Comparison of ENCODE assay signal across 17 mouse cellular contexts in the genomic region with DNA sequence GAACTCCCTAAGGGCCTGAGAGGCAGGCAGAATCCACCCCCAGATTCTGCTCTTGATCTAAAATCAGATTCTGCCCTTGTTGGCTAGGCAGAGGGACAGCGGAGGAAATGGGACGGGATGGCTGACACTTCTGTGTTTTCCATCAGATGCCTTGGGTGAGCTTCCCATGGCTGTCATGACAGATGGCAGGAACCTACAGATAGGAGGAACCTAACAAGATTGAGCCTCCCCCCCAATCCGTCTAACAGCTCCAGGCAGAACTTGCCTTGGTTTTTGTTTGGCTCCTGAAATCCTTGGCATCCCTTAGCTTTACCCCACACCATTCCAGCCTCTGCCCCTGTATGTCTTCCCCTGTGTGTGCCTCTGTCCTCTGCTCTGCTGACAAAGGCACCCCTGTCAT. TPM values are rescaled to one million over a fixed set of nuclear protein-coding genes. Genes with fewer than 3 reads are reported as not detected.
DNase-seq lines count a peak whose midpoint lies in the region; ATAC-seq and TF ChIP-seq lines count a peak whose summit lies in the region.
"Had no signal": no experiment of that assay in that cellular context is flagged by ENCODE, and none has a peak within 500 bp of the region (broad histone marks: within the 10 kb centered on the region; RNA-seq: fewer than 3 reads in every experiment).

No protein-coding gene starts in this region.

- ATAC-seq in neural tube, embryonic 11.5 days (ENCODE audit: insufficient read depth, low FRiP score, low TSS enrichment) = no peak
- no peak for ATAC-seq in neural tube, embryonic 15.5 days (ENCODE audit: low FRiP score)
- ATAC-seq: forebrain, embryonic 15.5 days; hindbrain, embryonic 16.5 days; inflammation-experienced regulatory T-cells, adult 6 months had no signal

- H3K4me3 ChIP-seq in gastrocnemius, adult 2 months = no peak overlapping the region
- H3K4me3 ChIP-seq in neural tube, embryonic 11.5 days (ENCODE audit: low read depth, low read length) = no peak overlapping the region
- no peak overlapping the region for H3K4me3 ChIP-seq in neural tube, embryonic 15.5 days (replicated peaks)
- H3K4me3 ChIP-seq in ES-Bruce4 (ENCODE audit: low read depth, low read length) = peak overlapping the region; percentile 49
- H3K4me3 ChIP-seq in olfactory bulb, adult 2 months (ENCODE audit: insufficient read depth, low read depth, low read length) = no peak overlapping the region
- H3K4me3 ChIP-seq: forebrain, embryonic 15.5 days; heart, embryonic 13.5 days; hindbrain, embryonic 12.5 days had no signal

- intact Hi-C loops in gastrocnemius, adult 2 months (cut with DNase I) = no loop called here

- DNase-seq in gastrocnemius, adult 2 months = no peak
- DNase-seq in gastrocnemius, postnatal 4 days (ENCODE audit: low spot score in 2 of 2) = no peak
- DNase-seq in neural tube, embryonic 11.5 days (ENCODE audit: low spot score) = peak; percentile 6
- no peak for DNase-seq in embryo, embryonic 10 days (ENCODE audit: low spot score)
- DNase-seq: cerebellum, adult 11-12 months; cerebellum, adult 9-10 months had no signal

- TF ChIP-seq EP300 in ES-Bruce4 (IDR thresholded peaks at IDR 0.05; ENCODE audit: insufficient read depth, low read depth, low read length) = no peak

- H3K4me2 ChIP-seq in neural tube, embryonic 11.5 days (ENCODE audit: low read depth) = no peak overlapping the region
- H3K4me2 ChIP-seq in neural tube, embryonic 15.5 days = no peak overlapping the region
- H3K4me2 ChIP-seq: forebrain, embryonic 15.5 days; heart, embryonic 13.5 days; hindbrain, embryonic 12.5 days had no signal

- no peaks in the 10 kb centered on the region for H3K36me3 ChIP-seq in neural tube, embryonic 11.5 days (ENCODE audit: control insufficient read depth, insufficient read depth, low read length)
- no peaks in the 10 kb centered on the region for H3K36me3 ChIP-seq in neural tube, embryonic 15.5 days
- H3K36me3 ChIP-seq in ES-Bruce4 (ENCODE audit: control insufficient read depth, insufficient read depth, low read length, poor library complexity, severe bottlenecking) = no peaks in the 10 kb centered on the region
- H3K36me3 ChIP-seq: forebrain, embryonic 15.5 days; heart, embryonic 13.5 days; hindbrain, embryonic 12.5 days had no signal

- H3K27me3 ChIP-seq in neural tube, embryonic 11.5 days (ENCODE audit: control insufficient read depth, insufficient read depth, low read length) = no peaks in the 10 kb centered on the region
- no peaks in the 10 kb centered on the region for H3K27me3 ChIP-seq in neural tube, embryonic 15.5 days (replicated peaks)
- no peaks in the 10 kb centered on the region for H3K27me3 ChIP-seq in ES-Bruce4 (ENCODE audit: control insufficient read depth, insufficient read depth, low read length, poor library complexity, severe bottlenecking)
- H3K27me3 ChIP-seq: forebrain, embryonic 15.5 days; heart, embryonic 13.5 days; hindbrain, embryonic 12.5 days had no signal

- WGBS in neural tube, embryonic 11.5 days = 83% methylated on average over 3 of the region's 3 CpGs
- WGBS in neural tube, embryonic 15.5 days = 74% methylated on average over 3 of the region's 3 CpGs
- WGBS in olfactory bulb, adult 2 months = 77% methylated on average over 3 of the region's 3 CpGs

- no peaks in the 10 kb centered on the region for H3K4me1 ChIP-seq in neural tube, embryonic 11.5 days (ENCODE audit: control insufficient read depth, insufficient read depth, low read length)
- H3K4me1 ChIP-seq in neural tube, embryonic 15.5 days = no peaks in the 10 kb centered on the region
- H3K4me1 ChIP-seq in ES-Bruce4 (ENCODE audit: control insufficient read depth, insufficient read depth, low read length) = no peaks in the 10 kb centered on the region
- H3K4me1 ChIP-seq in olfactory bulb, adult 2 months (ENCODE audit: control insufficient read depth, insufficient read depth, low read length) = peaks cover 27% of the 10 kb centered on the region
- H3K4me1 ChIP-seq: heart, embryonic 13.5 days had no signal

- H3K27ac ChIP-seq in gastrocnemius, adult 2 months = peak overlapping the region; percentile 81
- H3K27ac ChIP-seq in neural tube, embryonic 11.5 days (ENCODE audit: low read depth, low read length) = no peak overlapping the region
- H3K27ac ChIP-seq in neural tube, embryonic 15.5 days (replicated peaks) = no peak overlapping the region
- H3K27ac ChIP-seq in ES-Bruce4 (ENCODE audit: insufficient read depth, low read length) = no peak overlapping the region
- 0 out of 2 replicates have a peak overlapping the region, but pooled peaks have one; percentile 16 for H3K27ac ChIP-seq in olfactory bulb, adult 2 months (ENCODE audit: insufficient read depth, low read depth, low read length)
- H3K27ac ChIP-seq: forebrain, embryonic 15.5 days; heart, embryonic 13.5 days; hindbrain, embryonic 12.5 days had no signal

- no peak overlapping the region for H3K9ac ChIP-seq in neural tube, embryonic 11.5 days (ENCODE audit: low read length)
- no peak overlapping the region for H3K9ac ChIP-seq in neural tube, embryonic 15.5 days (replicated peaks)
- peak overlapping the region; percentile 53 for H3K9ac ChIP-seq in ES-Bruce4 (ENCODE audit: low read depth, poor library complexity, severe bottlenecking)
- H3K9ac ChIP-seq: forebrain, embryonic 15.5 days; heart, embryonic 13.5 days; hindbrain, embryonic 12.5 days had no signal

- TF ChIP-seq CTCF in gastrocnemius, adult 2 months (IDR thresholded peaks at IDR 0.05) = no peak
- no peak for TF ChIP-seq CTCF in ES-Bruce4 (IDR thresholded peaks at IDR 0.05; ENCODE audit: low read depth, low read length)
- TF ChIP-seq CTCF in olfactory bulb, adult 2 months (IDR thresholded peaks at IDR 0.05; ENCODE audit: insufficient read depth, low read depth, low read length) = no peak

- H3K9me3 ChIP-seq in neural tube, embryonic 11.5 days (ENCODE audit: control insufficient read depth, low read length) = no peaks in the 10 kb centered on the region
- no peaks in the 10 kb centered on the region for H3K9me3 ChIP-seq in neural tube, embryonic 15.5 days (replicated peaks)
- H3K9me3 ChIP-seq in ES-Bruce4 (replicated peaks; ENCODE audit: control insufficient read depth, insufficient read depth, low read length, poor library complexity, severe bottlenecking) = no peaks in the 10 kb centered on the region
- H3K9me3 ChIP-seq: forebrain, embryonic 15.5 days; heart, embryonic 13.5 days; hindbrain, embryonic 12.5 days had no signal

- TF ChIP-seq POLR2A in ES-Bruce4 (IDR thresholded peaks at IDR 0.05; ENCODE audit: insufficient read depth, low read length) = no peak
- no peak for TF ChIP-seq POLR2A in olfactory bulb, adult 2 months (IDR thresholded peaks at IDR 0.05; ENCODE audit: insufficient read depth, low read depth, low read length)

RNA-seq across cellular contexts. Expression of gene Zcchc14, which starts 22.5 kb away (rescaled TPM):
- total RNA-seq in gastrocnemius, adult 2 months (2021) = 10 to 100 TPM; 18.8 to 22.3 TPM
- total RNA-seq in gastrocnemius, postnatal 4 days (2021) = 10 to 100 TPM; 43.9 to 44.6 TPM
- 21.3 and 23.3 TPM in 2 replicates for polyA plus RNA-seq in neural tube, embryonic 11.5 days (2014; fragmentation: Nextera tagmentation; extraction: Ambion mirVana)
- 16.7 and 21.3 TPM in 2 replicates for polyA plus RNA-seq in neural tube, embryonic 15.5 days (2015; fragmentation: Nextera tagmentation; extraction: Ambion mirVana)
- polyA plus RNA-seq in ES-Bruce4 (2011; ENCODE audit: insufficient read depth, insufficient read length, low read depth, missing spikeins) = 38.1 and 39.9 TPM in 2 replicates
- not detected in 2 replicates for polyA plus RNA-seq in olfactory bulb, adult 2 months (2012; ENCODE audit: insufficient read depth, insufficient read length, low replicate concordance, missing spikeins)
- total RNA-seq: CH12.LX had no signal

RNA-seq across cellular contexts. Expression of gene Jph3, which starts 54.3 kb away (rescaled TPM):
- not detected for total RNA-seq in gastrocnemius, adult 2 months (2021)
- under 1 TPM; 0.12 to 0.16 TPM for total RNA-seq in gastrocnemius, postnatal 4 days (2021)
- 16.9 and 18.1 TPM in 2 replicates for polyA plus RNA-seq in neural tube, embryonic 11.5 days (2014; fragmentation: Nextera tagmentation; extraction: Ambion mirVana)
- 107 and 133 TPM in 2 replicates for polyA plus RNA-seq in neural tube, embryonic 15.5 days (2015; fragmentation: Nextera tagmentation; extraction: Ambion mirVana)
- 1.4 and 1.8 TPM in 2 replicates for polyA plus RNA-seq in ES-Bruce4 (2011; ENCODE audit: insufficient read depth, insufficient read length, low read depth, missing spikeins)
- polyA plus RNA-seq in olfactory bulb, adult 2 months (2012; ENCODE audit: insufficient read depth, insufficient read length, low replicate concordance, missing spikeins) = 104 TPM in 1 of 2 replicates, not detected in the other
- total RNA-seq: gastrocnemius, postnatal 25 days; MEL had no signal
- polyA plus RNA-seq: inflammation-experienced regulatory T-cells, adult 6 months had no signal

Comparison
In these comparisons a context has a peak if more than half of its experiments do, and no peak if none do; other contexts are left out.
1. H3K27ac ChIP-seq: peak in gastrocnemius, adult 2 months (single experiment) and olfactory bulb, adult 2 months (single experiment); none in neural tube, embryonic 11.5 days (single experiment), neural tube, embryonic 15.5 days (single experiment) and ES-Bruce4 (single experiment).